Mouse (Mus musculus): ENCODE results near the gene Serpina5.

Gene Serpina5

GRCm38 (mm10) chr12:104127696-104128095 is 26.8 kb downstream of the Serpina5 start, which contains the start of gene Serpina3b:
TSS of gene Serpina3b (plus strand) at chr12:104127996.
- no peak for DNase-seq (ENCODE audit: low read depth, low spot score)

DNA sequence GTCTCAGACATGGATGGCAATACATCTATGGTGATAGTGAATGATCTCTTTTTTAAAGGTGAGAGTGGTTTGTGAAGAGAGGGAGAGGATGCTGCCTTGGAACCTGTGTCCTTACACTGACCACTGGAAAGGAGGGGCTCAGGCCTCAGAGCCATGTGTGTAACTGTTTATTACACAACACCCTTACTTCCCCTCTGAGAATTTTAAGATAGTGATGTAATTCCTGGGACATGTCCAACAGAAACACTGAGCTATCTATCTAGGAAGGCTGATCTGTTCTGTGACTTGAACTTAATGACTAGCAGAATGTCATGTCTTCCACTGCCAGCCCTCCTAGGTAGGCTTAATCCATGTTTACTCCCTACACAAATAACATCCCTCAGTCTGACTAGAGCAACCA is 30.1 kb downstream of the Serpina5 start:
- DNase-seq (ENCODE audit: low read depth, low spot score), result no peak

DNA sequence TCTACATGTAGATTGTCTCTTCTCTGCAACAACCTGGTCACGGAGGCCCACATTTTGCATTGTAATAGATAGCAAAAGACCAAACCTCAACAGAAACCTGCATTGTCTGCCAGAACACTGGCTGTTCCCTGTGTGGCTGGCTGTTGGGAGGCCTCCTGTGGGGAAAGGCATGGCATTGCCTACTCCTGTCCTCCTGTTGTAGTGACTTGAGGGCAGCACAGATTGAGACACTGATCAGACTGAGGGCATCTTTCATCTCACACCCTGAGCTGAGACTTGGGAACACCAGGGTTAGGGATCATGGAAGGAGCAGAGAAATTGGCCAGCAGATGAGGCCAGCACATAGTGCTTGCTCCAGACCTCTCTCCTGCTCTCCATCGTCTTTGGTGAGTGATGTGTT is 37.3 kb downstream of the Serpina5 start:
- no peak for DNase-seq (ENCODE audit: low read depth, low spot score)

DNA sequence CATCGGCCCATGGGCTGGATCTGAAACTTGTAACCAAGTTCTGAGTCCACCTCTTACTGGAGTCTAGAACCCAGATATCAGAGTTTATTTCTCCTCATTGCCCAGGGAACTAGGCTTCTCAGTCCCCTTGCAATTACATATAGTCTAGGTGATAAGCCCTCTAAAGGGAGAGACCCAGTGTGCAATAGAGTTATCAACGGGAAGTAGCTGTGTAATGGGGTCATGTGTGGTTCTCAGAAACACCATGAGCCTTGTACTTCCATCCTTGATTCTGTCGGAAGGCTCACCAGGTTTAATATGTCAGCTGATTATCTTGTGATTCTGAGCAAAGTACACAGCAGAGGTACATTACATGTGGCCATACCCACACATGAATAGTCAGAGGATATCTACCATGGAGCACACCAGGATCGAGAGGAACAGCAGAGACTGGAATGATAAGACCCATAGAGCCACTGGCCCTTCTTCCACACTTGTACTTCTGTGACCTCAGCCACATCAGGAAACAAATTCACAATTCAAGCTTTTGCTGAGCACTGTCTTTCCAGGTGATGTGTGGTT is 39.7 kb downstream of the Serpina5 start:
- DNase-seq (ENCODE audit: low read depth, low spot score), result no peak

- DNase-seq (ENCODE audit: low read depth, low spot score), result no peak
Measured at GRCm38 (mm10) chr12:104141506-104141905, 40.6 kb downstream of the Serpina5 start.

DNA sequence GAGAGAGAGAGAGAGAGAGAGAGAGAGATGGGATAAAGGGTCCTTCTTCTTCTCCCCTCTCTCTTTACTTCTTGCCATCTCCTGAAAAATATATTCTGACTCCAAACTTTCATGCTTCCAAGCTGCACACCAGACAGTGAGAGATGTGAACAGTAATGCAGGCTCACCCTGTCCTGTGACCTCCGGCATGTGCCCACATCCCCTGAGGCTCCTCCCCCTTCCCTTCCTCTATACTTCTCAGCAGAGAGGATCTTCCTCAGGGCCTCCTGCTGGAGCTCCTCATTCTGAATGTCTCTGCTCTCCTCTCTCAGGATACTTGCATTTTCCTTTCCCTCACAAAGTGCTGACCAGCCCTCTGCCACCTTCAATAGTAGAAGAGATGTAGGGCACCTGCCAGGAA is 41.5 kb downstream of the Serpina5 start:
- DNase-seq (ENCODE audit: low read depth, low spot score), result no peak

DNA sequence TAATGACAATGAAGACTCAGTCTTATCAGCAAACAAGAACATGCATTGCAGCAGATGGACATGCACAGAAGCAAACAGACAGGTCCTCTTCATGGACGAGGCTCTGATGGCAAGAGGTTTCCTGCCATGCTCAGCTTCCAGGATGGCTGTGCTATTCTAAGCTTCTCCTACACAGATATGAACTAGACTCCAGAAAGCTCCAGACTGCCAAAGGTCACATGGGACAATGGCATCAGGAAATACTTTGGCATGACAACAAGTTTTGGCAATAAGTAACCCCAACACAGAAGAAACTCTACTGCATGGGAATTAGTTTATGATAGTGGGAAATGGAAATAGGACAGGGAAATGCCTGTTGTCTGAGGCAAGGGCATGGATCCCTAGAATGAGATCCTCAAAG is 42.4 kb downstream of the Serpina5 start:
- DNase-seq (ENCODE audit: low read depth, low spot score), result no peak

GRCm38 (mm10) chr12:104145571-104145970 is 44.7 kb downstream of the Serpina5 start:
- DNase-seq (ENCODE audit: low read depth, low spot score), result no peak

DNA sequence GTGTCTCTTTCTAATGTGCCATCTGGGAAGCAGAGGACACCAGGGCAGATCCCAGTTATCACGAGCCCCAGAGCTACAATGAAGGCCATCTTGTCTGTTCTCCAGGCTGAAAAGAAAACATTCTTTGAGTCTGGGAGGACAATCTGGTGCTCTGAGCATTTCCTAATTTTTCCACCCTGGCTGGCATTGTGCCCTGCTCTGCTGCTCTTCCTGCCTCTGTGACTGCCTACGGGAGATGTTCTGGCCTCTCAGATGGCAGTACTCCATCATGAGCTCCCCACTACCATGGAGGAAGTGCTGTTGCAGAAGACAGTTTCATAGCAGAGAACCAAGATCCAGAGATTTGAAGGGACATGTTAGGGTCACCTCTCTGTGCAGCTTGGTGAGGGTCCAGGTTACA is 51.1 kb downstream of the Serpina5 start:
- DNase-seq (ENCODE audit: low read depth, low spot score), result no peak

GRCm38 (mm10) chr12:104153041-104153645 is 52.2 kb downstream of the Serpina5 start:
- no peak for DNase-seq (ENCODE audit: low read depth, low spot score)

- no peak for DNase-seq (ENCODE audit: low read depth, low spot score)
Measured at GRCm38 (mm10) chr12:104153656-104154055, 52.7 kb downstream of the Serpina5 start, which contains the start of gene Serpina3c. TSS of gene Serpina3c (minus strand) at chr12:104153870.

All from brain, embryonic 18.5 days (tissue).